Mouse (Mus musculus) urinary bladder, postnatal 36 days (tissue): Measurements from ENCODE around the gene Nox4.

Experiments used
- DNase-seq, 2 experiments: peaks; one replicate each; pipeline ENCODE4 v3.0.0; 2022; ENCODE audit warnings: low spot score in 2 of 2, mixed read lengths in 1 of 2

Gene Nox4

GRCm38 (mm10) chr7:87371316-87371715 lies 125.4 kb downstream of the Nox4 start:
- no peak for DNase-seq

GRCm38 (mm10) chr7:87374322-87374721 lies 128.4 kb downstream of the Nox4 start:
- no peak for DNase-seq

- no peak for DNase-seq
Observed at GRCm38 (mm10) chr7:87374935-87375334, 129.0 kb downstream of the Nox4 start.

GRCm38 (mm10) chr7:87397023-87397422 lies 151.1 kb downstream of the Nox4 start:
- DNase-seq, result no peak

- DNase-seq, result peak in 1 of 2 experiments; percentile 1
Observed at GRCm38 (mm10) chr7:87411373-87411772, 165.5 kb downstream of the Nox4 start.

GRCm38 (mm10) chr7:87413271-87413670 lies 167.4 kb downstream of the Nox4 start:
- DNase-seq, result no peak
